Mouse (Mus musculus) megakaryocyte, embryonic 14.5 days (primary cell): ENCODE results near the gene Rd3.

ENCODE experiments used
- FLI1 ChIP-seq: IDR thresholded peaks from 2 replicates; pipeline ENCODE4 v1.6.1; 2012; ENCODE audit warnings: low read length, inconsistent platforms, mixed read lengths
- GATA1 ChIP-seq: IDR thresholded peaks from 3 replicates; pipeline ENCODE4 v1.6.1; 2012; ENCODE audit warnings: mixed read lengths, low read length, inconsistent platforms, borderline replicate concordance

- TF ChIP-seq FLI1 (no peak), GATA1 (no peak)
Measured at GRCm38 (mm10) chr1:191963413-191963812, 13.8 kb upstream of the Rd3 start.
